Mouse (Mus musculus) Patski (cell line): ENCODE measurements around the gene Hdgfl2. TPM values are rescaled to one million over a fixed set of nuclear protein-coding genes. Genes with fewer than 3 reads are reported as not detected.
"Not testable (repeated sequence)": the region's sequence is repeated elsewhere in the genome, so short reads cannot be mapped to it uniquely, and the experiment has no call there.

ENCODE experiments used
- ATAC-seq: fragments of 100-300 bp; one replicate; pipeline ENCODE4 v1.8.0; 2021
- CTCF ChIA-PET: fragments of 350-600 bp; sonication (Branson Sonifier 250); formaldehyde crosslinking; loops from one replicate; lab custom pipeline; 2022; ENCODE audit warnings: inconsistent platforms; lab: Charles Lee
- POLR2A ChIA-PET: fragments of 350-600 bp; sonication (Branson Sonifier 250); formaldehyde crosslinking; loops from one replicate; lab custom pipeline; 2022; ENCODE audit warnings: antibody characterized with exemption, inconsistent platforms; lab: Charles Lee
- DNase-seq: peaks from one replicate; pipeline ENCODE4 v3.0.0-alpha.2; 2011; ENCODE audit warnings: low read depth, low spot score
- H3K27me3 ChIP-seq: fragments of 371-371 bp; one replicate; pipeline ENCODE4 v1.5.1; 2021
- CTCF ChIP-seq: fragments of 100-300 bp; IDR thresholded peaks from one replicate; pipeline ENCODE4 v1.5.1; 2021
- in situ Hi-C: fragments of 300-500 bp; cut with MboI; formaldehyde crosslinking; loops from 3 replicates; pipeline ENCODE4 v1.11.1; 2018; ENCODE audit warnings: low pct_unique_long_range_greater_than_20kb, mixed read lengths
- polyA plus RNA-seq: library from polyadenylated mRNA; unstranded; gene quantifications from one replicate; pipeline ENCODE4 v1.2.3, GENCODE M21; 2021

The Hdgfl2 gene
- polyA plus RNA-seq, 1 experiment from 2014 or later: 117 TPM

- no peaks in the 10 kb centered on the region for H3K27me3 ChIP-seq
- DNase-seq (no peak), ATAC-seq (no peak)
- ChIA-PET POLR2A (no interaction called here), CTCF (interaction anchor here (1.3 to 1.5 kb wide), 2 partner anchors 9 to 13 kb away, joined by 4 to 5 read pairs; no protein-coding TSS in a partner anchor)
- in situ Hi-C loops: no loop called here
- TF ChIP-seq CTCF: no peak
Measured at GRCm38 (mm10) chr17:56102927-56103326, 23.5 kb downstream of the Hdgfl2 start.

- H3K27me3 ChIP-seq: no peaks in the 10 kb centered on the region
- TF ChIP-seq CTCF: no peak
- CTCF ChIA-PET: interaction anchor here (1.3 to 1.5 kb wide), 2 partner anchors 8 to 14 kb away, joined by 4 to 5 read pairs; no protein-coding TSS in a partner anchor
- in situ Hi-C loops: no loop called here
- no peak for ATAC-seq
- POLR2A ChIA-PET: no interaction called here
- DNase-seq: no peak
Measured at GRCm38 (mm10) chr17:56103465-56104285, 24.2 kb downstream of the Hdgfl2 start.

GRCm38 (mm10) chr17:56104821-56105220, 25.4 kb downstream of the Hdgfl2 start:
- CTCF ChIA-PET, ATAC-seq, DNase-seq, in situ Hi-C loops, H3K27me3 ChIP-seq, POLR2A ChIA-PET: not testable (repeated sequence)

- DNase-seq, ATAC-seq, in situ Hi-C loops, H3K27me3 ChIP-seq, CTCF ChIA-PET: not testable (repeated sequence)
- POLR2A ChIA-PET: interaction anchor here (1.4 kb wide), 1 partner anchor 11 kb away, joined by 4 read pairs; no protein-coding TSS in a partner anchor
Measured at GRCm38 (mm10) chr17:56106436-56106835, 27.0 kb downstream of the Hdgfl2 start.

GRCm38 (mm10) chr17:56106981-56107380, 27.5 kb downstream of the Hdgfl2 start:
- no peak for DNase-seq
- in situ Hi-C loops: no loop called here

GRCm38 (mm10) chr17:56107736-56108135, 28.3 kb downstream of the Hdgfl2 start:
- ChIA-PET CTCF (no interaction called here), POLR2A (interaction anchor here (0.5 to 1.5 kb wide), 4 partner anchors 8 to 149 kb away, joined by 3 to 8 read pairs (median 4); partner anchors contain the start of gene Yju2)
- no peak for TF ChIP-seq CTCF
- ATAC-seq (no peak), DNase-seq (no peak)
- in situ Hi-C loops: no loop called here
- no peaks in the 10 kb centered on the region for H3K27me3 ChIP-seq

More at GRCm38 (mm10) chr17:56106981-56107380, 27.5 kb downstream of the Hdgfl2 start:
- ATAC-seq: no peak
- CTCF ChIA-PET: no interaction called here
- no peaks in the 10 kb centered on the region for H3K27me3 ChIP-seq
- no peak for TF ChIP-seq CTCF
- POLR2A ChIA-PET: interaction anchor here (1.4 kb wide), 1 partner anchor 11 kb away, joined by 4 read pairs; no protein-coding TSS in a partner anchor

- ATAC-seq (no peak), DNase-seq (no peak)
- no peaks in the 10 kb centered on the region for H3K27me3 ChIP-seq
- no peak for TF ChIP-seq CTCF
- in situ Hi-C loops: no loop called here
- POLR2A ChIA-PET: interaction anchor here (0.6 to 1.5 kb wide), 2 partner anchors 9 to 146 kb away, joined by 3 to 8 read pairs; no protein-coding TSS in a partner anchor
- CTCF ChIA-PET: interaction anchor here (1.0 kb wide), 1 partner anchor 72 kb away, joined by 3 read pairs; the partner anchor contains the start of gene Sh3gl1
Measured at GRCm38 (mm10) chr17:56108334-56109044, 29.1 kb downstream of the Hdgfl2 start.

- no peak for TF ChIP-seq CTCF
- DNase-seq: peak; percentile 42
- ChIA-PET POLR2A (interaction anchor here (1.5 kb wide), 1 partner anchor 10 kb away, joined by 8 read pairs; no protein-coding TSS in a partner anchor), CTCF (interaction anchor here (0.7 to 1.0 kb wide), 2 partner anchors 14 to 73 kb away, joined by 3 read pairs; partner anchors contain the start of gene Sh3gl1)
- H3K27me3 ChIP-seq: no peaks in the 10 kb centered on the region
- in situ Hi-C loops: no loop called here
- peak; percentile 74 for ATAC-seq
Measured at GRCm38 (mm10) chr17:56109219-56110051, 30.0 kb downstream of the Hdgfl2 start, which contains the start of gene Plin4. Plin4 (minus strand) TSS chr17:56109803.

- TF ChIP-seq CTCF: no peak
- ATAC-seq: no peak
- ChIA-PET POLR2A (no interaction called here), CTCF (interaction anchor here (1.6 kb wide), 1 partner anchor 10 kb away, joined by 10 read pairs; no protein-coding TSS in a partner anchor)
- in situ Hi-C loops: no loop called here
- DNase-seq: no peak
- no peaks in the 10 kb centered on the region for H3K27me3 ChIP-seq
Measured at GRCm38 (mm10) chr17:56110571-56110970, 31.1 kb downstream of the Hdgfl2 start.
